Mouse (Mus musculus): ENCODE data around the gene Cd1d1. TPM values are rescaled to one million over a fixed set of nuclear protein-coding genes. Genes with fewer than 3 reads are reported as not detected.

Cd1d1 gene
- polyA plus RNA-seq, 1 experiment from 2014 or later: 30.5 TPM

- no peaks in the 10 kb centered on the region for H3K4me1 ChIP-seq (ENCODE audit: control insufficient read depth, insufficient read depth, low read length)
- ATAC-seq: no peak
- 86% methylated on average over 4 of the region's 4 CpGs for WGBS
Measured at GRCm38 (mm10) chr3:86953819-86954218, 45.4 kb downstream of the Cd1d1 start.

GRCm38 (mm10) chr3:86950652-86951051 lies 48.6 kb downstream of the Cd1d1 start:
- Histone ChIP-seq H3K36me3 (ENCODE audit: control insufficient read depth, insufficient read depth, low read length) (no peaks in the 10 kb centered on the region), H3K4me3 (ENCODE audit: low read length) (no peak overlapping the region), H3K9ac (ENCODE audit: low read depth, low read length) (no peak overlapping the region), H3K4me1 (ENCODE audit: control insufficient read depth, insufficient read depth, low read length) (no peaks in the 10 kb centered on the region), H3K4me2 (ENCODE audit: low read depth, low read length) (no peak overlapping the region), H3K27me3 (replicated peaks; ENCODE audit: control insufficient read depth, insufficient read depth, low read length) (no peaks in the 10 kb centered on the region), H3K9me3 (ENCODE audit: control insufficient read depth, low read length) (peaks cover 3% of the 10 kb centered on the region; the same call in 1 of the 2 replicates), H3K27ac (ENCODE audit: low read length) (no peak overlapping the region)
- no peak for ATAC-seq
- WGBS: 35% methylated on average over 2 of the region's 2 CpGs

More at GRCm38 (mm10) chr3:86953819-86954218, 45.4 kb downstream of the Cd1d1 start:
- no peak overlapping the region for H3K4me3 ChIP-seq (ENCODE audit: low read length)
- H3K4me2 ChIP-seq (ENCODE audit: low read depth, low read length): no peak overlapping the region
- H3K9ac ChIP-seq (ENCODE audit: low read depth, low read length): no peak overlapping the region
- H3K9me3 ChIP-seq (ENCODE audit: control insufficient read depth, low read length): peaks cover 3% of the 10 kb centered on the region; the same call in 1 of the 2 replicates
- H3K27ac ChIP-seq (ENCODE audit: low read length): no peak overlapping the region
- no peaks in the 10 kb centered on the region for H3K36me3 ChIP-seq (ENCODE audit: control insufficient read depth, insufficient read depth, low read length)
- H3K27me3 ChIP-seq (replicated peaks; ENCODE audit: control insufficient read depth, insufficient read depth, low read length): no peaks in the 10 kb centered on the region

Other genes with a start within 250 kb of the Cd1d1 start
- gene Dclk2, start 78.6 kb downstream of the Cd1d1 start, polyA plus RNA-seq (2015; fragmentation: Nextera tagmentation; extraction: Ambion mirVana): 4.2 and 4.6 TPM in 2 replicates
- gene Kirrel, start 175.3 kb upstream of the Cd1d1 start, polyA plus RNA-seq (2015; fragmentation: Nextera tagmentation; extraction: Ambion mirVana): 7.3 and 8.3 TPM in 2 replicates

Measured in intestine, embryonic 16.5 days (tissue).